In the genomic region with DNA sequence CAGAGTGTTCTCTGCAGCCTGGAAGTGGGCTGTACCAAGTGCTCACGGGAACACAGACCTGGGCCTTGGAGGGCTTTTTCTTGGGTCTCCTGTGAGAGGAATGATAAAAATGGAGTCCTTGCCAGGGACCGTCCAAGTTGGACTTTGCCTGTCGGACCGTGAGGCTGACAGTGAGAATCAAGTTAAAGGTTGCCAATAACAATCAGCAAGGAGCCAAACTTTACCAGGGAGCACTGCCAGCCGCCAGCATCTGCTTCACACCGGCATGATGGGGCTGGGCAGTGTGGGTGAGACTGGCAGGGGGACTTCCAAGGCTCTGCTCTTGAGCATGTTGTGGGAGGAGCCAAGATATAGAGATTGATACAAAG, we compare ENCODE assay signal across 26 mouse cellular contexts. TPM values are rescaled to one million over a fixed set of nuclear protein-coding genes. Genes with fewer than 3 reads are reported as not detected.
DNase-seq lines count a peak whose midpoint lies in the region; ATAC-seq lines count a peak whose summit lies in the region.
"Had no signal": no experiment of that assay in that cellular context is flagged by ENCODE, and none has a peak within 500 bp of the region (broad histone marks: within the 10 kb centered on the region; RNA-seq: fewer than 3 reads in every experiment).

No protein-coding gene starts in this region.

- H3K36me3 ChIP-seq in heart, embryonic 13.5 days, result no peaks in the 10 kb centered on the region
- H3K36me3 ChIP-seq in intestine, embryonic 14.5 days (ENCODE audit: control insufficient read depth, insufficient read depth, low read length), result no peaks in the 10 kb centered on the region
- no peaks in the 10 kb centered on the region for H3K36me3 ChIP-seq in stomach, embryonic 16.5 days (ENCODE audit: control insufficient read depth, insufficient read depth, low read length)
- H3K36me3 ChIP-seq: embryonic facial prominence, embryonic 12.5 days; G1E; heart, embryonic 12.5 days; limb, embryonic 13.5 days; liver, embryonic 13.5 days; midbrain, embryonic 12.5 days; neural tube, embryonic 13.5 days had no signal

- no peak overlapping the region for H3K27ac ChIP-seq in heart, embryonic 13.5 days (replicated peaks)
- peak overlapping the region; percentile 85 for H3K27ac ChIP-seq in intestine, embryonic 14.5 days (ENCODE audit: low read depth)
- H3K27ac ChIP-seq in stomach, embryonic 16.5 days (ENCODE audit: low read length), result peak overlapping the region; percentile 23; the same call in 1 of the 2 replicates
- H3K27ac ChIP-seq: embryonic facial prominence, embryonic 12.5 days; heart, adult 2 months; hindbrain, postnatal 0 days; limb, embryonic 13.5 days; liver, embryonic 13.5 days; midbrain, embryonic 12.5 days; neural tube, embryonic 13.5 days had no signal

- no peak overlapping the region for H3K4me3 ChIP-seq in heart, embryonic 13.5 days
- H3K4me3 ChIP-seq in intestine, embryonic 14.5 days (ENCODE audit: low read depth, low read length), result no peak overlapping the region
- no peak overlapping the region for H3K4me3 ChIP-seq in stomach, embryonic 16.5 days (replicated peaks; ENCODE audit: low read length)
- H3K4me3 ChIP-seq: embryonic facial prominence, embryonic 12.5 days; heart, adult 2 months; heart, embryonic 12.5 days; limb, embryonic 13.5 days; liver, embryonic 13.5 days; megakaryocyte, embryonic 14.5 days; midbrain, embryonic 12.5 days; myocyte; neural tube, embryonic 13.5 days had no signal

- no peak for ATAC-seq in heart, embryonic 13.5 days (ENCODE audit: extremely low read depth, insufficient number of reproducible peaks, low FRiP score, low TSS enrichment)
- no peak for ATAC-seq in intestine, embryonic 14.5 days (replicated peaks; ENCODE audit: low FRiP score, low TSS enrichment, low read depth)
- ATAC-seq in stomach, embryonic 16.5 days (ENCODE audit: insufficient read depth, low FRiP score), result no peak
- ATAC-seq: forebrain, embryonic 14.5 days; hindbrain, postnatal 0 days had no signal

- peaks cover 39% of the 10 kb centered on the region for H3K4me1 ChIP-seq in heart, embryonic 13.5 days
- H3K4me1 ChIP-seq in intestine, embryonic 14.5 days (replicated peaks; ENCODE audit: control insufficient read depth, insufficient read depth, low read length), result peaks cover 34% of the 10 kb centered on the region
- H3K4me1 ChIP-seq in stomach, embryonic 16.5 days (ENCODE audit: control insufficient read depth, insufficient read depth, low read length), result peaks cover 14% of the 10 kb centered on the region

- no peaks in the 10 kb centered on the region for H3K9me3 ChIP-seq in heart, embryonic 13.5 days
- no peaks in the 10 kb centered on the region for H3K9me3 ChIP-seq in intestine, embryonic 14.5 days (ENCODE audit: control insufficient read depth, low read length)
- H3K9me3 ChIP-seq in stomach, embryonic 16.5 days (replicated peaks; ENCODE audit: control insufficient read depth, low read length), result no peaks in the 10 kb centered on the region
- H3K9me3 ChIP-seq: embryonic facial prominence, embryonic 12.5 days; heart, embryonic 12.5 days; limb, embryonic 13.5 days; liver, embryonic 13.5 days; midbrain, embryonic 12.5 days; neural tube, embryonic 13.5 days had no signal

- DNase-seq in heart, postnatal 36 days, result no peak
- peak; percentile 85 for DNase-seq in kidney, adult 9 months
- no peak for DNase-seq in kidney, postnatal 4 days
- DNase-seq in intestine, embryonic 14.5 days (ENCODE audit: low spot score), result no peak
- DNase-seq in urinary bladder, postnatal 4 days (ENCODE audit: low spot score in 2 of 2), result no peak
- DNase-seq: adrenal gland, postnatal 10 days; cerebellum, adult 9-10 months; cerebellum, postnatal 36 days; embryo, embryonic 11 days; heart, adult 2 months; heart, postnatal 10 days; liver, embryonic 13.5 days; lung, postnatal 4 days; thymus, postnatal 14 days had no signal

- 69% methylated on average over 6 of the region's 6 CpGs for WGBS in heart, embryonic 13.5 days
- 81% methylated on average over 6 of the region's 6 CpGs for WGBS in intestine, embryonic 14.5 days
- WGBS in stomach, embryonic 16.5 days, result 77% methylated on average over 6 of the region's 6 CpGs

- intact Hi-C loops in heart, postnatal 36 days (cut with DNase I), result no loop called here

- no peak overlapping the region for H3K4me2 ChIP-seq in heart, embryonic 13.5 days
- H3K4me2 ChIP-seq in intestine, embryonic 14.5 days (ENCODE audit: low read length), result no peak overlapping the region
- H3K4me2 ChIP-seq in stomach, embryonic 16.5 days (ENCODE audit: low read depth, low read length), result no peak overlapping the region
- H3K4me2 ChIP-seq: embryonic facial prominence, embryonic 12.5 days; heart, embryonic 12.5 days; limb, embryonic 13.5 days; liver, embryonic 13.5 days; midbrain, embryonic 12.5 days; neural tube, embryonic 13.5 days had no signal

- peaks cover 89% of the 10 kb centered on the region for H3K27me3 ChIP-seq in heart, embryonic 13.5 days (replicated peaks)
- H3K27me3 ChIP-seq in intestine, embryonic 14.5 days (replicated peaks; ENCODE audit: control insufficient read depth, insufficient read depth, low read length), result peaks cover 26% of the 10 kb centered on the region
- peaks cover 39% of the 10 kb centered on the region for H3K27me3 ChIP-seq in stomach, embryonic 16.5 days (ENCODE audit: control insufficient read depth, insufficient read depth, low read length)

- H3K9ac ChIP-seq in heart, embryonic 13.5 days, result 0 out of 2 replicates have a peak overlapping the region, but pooled peaks have one; percentile 11
- H3K9ac ChIP-seq in intestine, embryonic 14.5 days (ENCODE audit: low read length), result no peak overlapping the region
- 0 out of 2 replicates have a peak overlapping the region, but pooled peaks have one; percentile 5 for H3K9ac ChIP-seq in stomach, embryonic 16.5 days (ENCODE audit: low read length)
- H3K9ac ChIP-seq: embryonic facial prominence, embryonic 12.5 days; heart, embryonic 12.5 days; limb, embryonic 13.5 days; liver, embryonic 13.5 days; midbrain, embryonic 12.5 days; neural tube, embryonic 13.5 days had no signal

RNA-seq across cellular contexts. Expression of gene Tnxb, which starts 5.7 kb away (rescaled TPM):
- 1.3 and 1.4 TPM in 2 replicates for polyA plus RNA-seq in heart, embryonic 13.5 days (2015; fragmentation: Nextera tagmentation; extraction: Ambion mirVana)
- total RNA-seq in heart, postnatal 36 days (2021), result 10 to 100 TPM; 35.6 to 39.7 TPM
- polyA plus RNA-seq in intestine, embryonic 14.5 days (2014; fragmentation: Nextera tagmentation; extraction: Ambion mirVana), result 2.2 and 2.7 TPM in 2 replicates
- 1.3 and 1.8 TPM in 2 replicates for polyA plus RNA-seq in stomach, embryonic 16.5 days (2015; fragmentation: Nextera tagmentation; extraction: Ambion mirVana)
- polyA plus RNA-seq: G1E had no signal

RNA-seq across cellular contexts. Expression of gene Atf6b, which starts 29.1 kb away (rescaled TPM):
- 56.1 and 56.2 TPM in 2 replicates for polyA plus RNA-seq in heart, embryonic 13.5 days (2015; fragmentation: Nextera tagmentation; extraction: Ambion mirVana)
- total RNA-seq in heart, postnatal 36 days (2021), result 10 to 100 TPM; 15.3 to 16.1 TPM
- polyA plus RNA-seq in intestine, embryonic 14.5 days (2014; fragmentation: Nextera tagmentation; extraction: Ambion mirVana), result 59.8 and 62.2 TPM in 2 replicates
- 73.5 and 78.0 TPM in 2 replicates for polyA plus RNA-seq in stomach, embryonic 16.5 days (2015; fragmentation: Nextera tagmentation; extraction: Ambion mirVana)

RNA-seq across cellular contexts. Expression of gene Fkbpl, which starts 31.5 kb away (rescaled TPM):
- polyA plus RNA-seq in heart, embryonic 13.5 days (2015; fragmentation: Nextera tagmentation; extraction: Ambion mirVana), result 10.4 and 10.7 TPM in 2 replicates
- total RNA-seq in heart, postnatal 36 days (2021), result 1 to 10 TPM; 6.9 to 9.9 TPM
- 10.8 and 13.0 TPM in 2 replicates for polyA plus RNA-seq in intestine, embryonic 14.5 days (2014; fragmentation: Nextera tagmentation; extraction: Ambion mirVana)
- polyA plus RNA-seq in stomach, embryonic 16.5 days (2015; fragmentation: Nextera tagmentation; extraction: Ambion mirVana), result 13.1 and 14.4 TPM in 2 replicates

RNA-seq across cellular contexts. Expression of gene Prrt1, which starts 46.7 kb away (rescaled TPM):
- 0.15 and 0.31 TPM in 2 replicates for polyA plus RNA-seq in heart, embryonic 13.5 days (2015; fragmentation: Nextera tagmentation; extraction: Ambion mirVana)
- 1 to 10 TPM; 1.4 to 1.7 TPM for total RNA-seq in heart, postnatal 36 days (2021)
- polyA plus RNA-seq in intestine, embryonic 14.5 days (2014; fragmentation: Nextera tagmentation; extraction: Ambion mirVana), result 0.46 and 0.53 TPM in 2 replicates
- polyA plus RNA-seq in stomach, embryonic 16.5 days (2015; fragmentation: Nextera tagmentation; extraction: Ambion mirVana), result 0.31 and 0.45 TPM in 2 replicates
- total RNA-seq: G1E had no signal
- polyA plus RNA-seq: G1E; heart, embryonic 12.5 days; myocyte had no signal

RNA-seq across cellular contexts. Expression of gene Ppt2, which starts 47.8 kb away (rescaled TPM):
- 26.1 and 27.6 TPM in 2 replicates for polyA plus RNA-seq in heart, embryonic 13.5 days (2015; fragmentation: Nextera tagmentation; extraction: Ambion mirVana)
- total RNA-seq in heart, postnatal 36 days (2021), result 10 to 100 TPM; 54.4 to 55.5 TPM
- polyA plus RNA-seq in intestine, embryonic 14.5 days (2014; fragmentation: Nextera tagmentation; extraction: Ambion mirVana), result 34.8 and 35.1 TPM in 2 replicates
- 25.2 and 25.7 TPM in 2 replicates for polyA plus RNA-seq in stomach, embryonic 16.5 days (2015; fragmentation: Nextera tagmentation; extraction: Ambion mirVana)
